Mouse (Mus musculus) limb, embryonic 14.5 days (tissue): ENCODE data around the gene Sfrp2. TPM values are rescaled to one million over a fixed set of nuclear protein-coding genes. Genes with fewer than 3 reads are reported as not detected.

Experiments
- ATAC-seq: fragments of 200-750 bp; cut with Nextera tagmentation; 2 replicates; pipeline ENCODE4 v1.8.0; 2017; ENCODE audit warnings: low read depth, moderate number of reproducible peaks, moderate TSS enrichment; ENCODE audit not compliant: low FRiP score
- DNase-seq: peaks from one replicate; pipeline ENCODE4 v3.0.0-alpha.2; 2015; ENCODE audit warnings: low spot score
- H3K27ac ChIP-seq: fragments of 300-500 bp; sonication (generic); replicated peaks from 2 replicates; pipeline ENCODE4 v1.5.1; 2014; ENCODE audit warnings: low read depth, mild to moderate bottlenecking, low read length, moderate library complexity, mixed read lengths
- H3K27me3 ChIP-seq: fragments of 300-500 bp; sonication (generic); 2 replicates; pipeline ENCODE4 v1.6.1; 2014; ENCODE audit warnings: low read length, mixed read lengths; ENCODE audit not compliant: control insufficient read depth, insufficient read depth
- H3K36me3 ChIP-seq: fragments of 300-500 bp; sonication (generic); 2 replicates; pipeline ENCODE4 v1.6.1; 2014; ENCODE audit warnings: mild to moderate bottlenecking, low read length, moderate library complexity, mixed read lengths; ENCODE audit not compliant: control insufficient read depth, insufficient read depth
- H3K4me1 ChIP-seq: fragments of 300-500 bp; sonication (generic); 2 replicates; pipeline ENCODE4 v1.6.1; 2014; ENCODE audit warnings: antibody characterized with exemption, low read length, mixed read lengths; ENCODE audit not compliant: control insufficient read depth, insufficient read depth
- H3K4me2 ChIP-seq: fragments of 300-500 bp; sonication (generic); replicated peaks from 2 replicates; pipeline ENCODE4 v1.6.1; 2014; ENCODE audit warnings: low read depth, mild to moderate bottlenecking, low read length, moderate library complexity; ENCODE audit not compliant: severe bottlenecking
- H3K4me3 ChIP-seq: fragments of 300-500 bp; sonication (generic); replicated peaks from 2 replicates; pipeline ENCODE4 v1.5.1; 2014; ENCODE audit warnings: low read length
- H3K9ac ChIP-seq: fragments of 300-500 bp; sonication (generic); 2 replicates; pipeline ENCODE4 v1.6.1; 2014; ENCODE audit warnings: mild to moderate bottlenecking, low read depth, low read length, moderate library complexity; ENCODE audit not compliant: severe bottlenecking
- H3K9me3 ChIP-seq: fragments of 300-500 bp; sonication (generic); 2 replicates; pipeline ENCODE4 v1.6.1; 2016; ENCODE audit warnings: low read length; ENCODE audit not compliant: control insufficient read depth
- POLR2A ChIP-seq: fragments of 200-500 bp; IDR thresholded peaks from 2 replicates; pipeline ENCODE4 v1.8.0; 2012; ENCODE audit warnings: inconsistent platforms, mild to moderate bottlenecking, moderate library complexity, borderline replicate concordance; ENCODE audit not compliant: insufficient read depth, insufficient read length; ENCODE audit errors: extremely low read depth
- WGBS: fragments of 180-500 bp; shearing (Covaris S2); extraction: QIAGEN DNeasy Blood & Tissue Kit; methylation state at CpG from one replicate; pipeline ENCODE4 v1.1.7; 2014; 5-methylcytosine and 5-hydroxymethylcytosine counted together
- polyA plus RNA-seq, 2 experiments: library from polyadenylated mRNA; depleted of rRNA in 1 of 2; stranded (reverse) in 1 of 2; unstranded in 1 of 2; fragments of >200 nt; fragmentation: Nextera tagmentation in 1 of 2; extraction: Ambion mirVana in 1 of 2; gene quantifications; 2 replicates each; pipeline versions ENCODE4 v1.2.1 to v1.2.3; 2012 to 2014

The Sfrp2 gene
- polyA plus RNA-seq, 2 experiments: 328 to 446 TPM

DNA sequence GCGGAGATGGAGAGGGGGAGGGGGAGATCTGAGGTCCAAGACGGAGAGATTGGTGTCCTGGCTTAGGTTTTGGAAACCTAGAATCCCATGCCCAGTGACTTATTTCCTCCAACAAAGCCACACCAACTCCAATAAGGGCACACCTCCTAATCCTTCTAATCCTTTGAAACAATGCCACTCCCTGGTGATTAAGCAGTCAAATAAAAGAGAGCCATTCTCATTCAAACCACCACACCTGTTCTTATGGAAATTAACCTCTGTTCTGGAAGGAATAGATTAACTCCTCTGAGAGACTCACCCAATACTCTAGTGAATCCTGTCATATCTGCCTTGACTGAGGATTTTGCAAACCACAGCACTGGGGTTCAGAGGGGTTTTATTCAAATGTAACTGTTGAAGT, 21.0 kb downstream of the Sfrp2 start:
- H3K27ac ChIP-seq: no peak overlapping the region
- peaks cover 22% of the 10 kb centered on the region for H3K4me1 ChIP-seq
- no peaks in the 10 kb centered on the region for H3K9me3 ChIP-seq
- H3K4me3 ChIP-seq: no peak overlapping the region
- WGBS: 89% methylated on average over 2 of the region's 2 CpGs
- H3K4me2 ChIP-seq: no peak overlapping the region
- H3K9ac ChIP-seq: no peak overlapping the region
- DNase-seq (no peak), ATAC-seq (no peak)
- no peak for TF ChIP-seq POLR2A
- H3K27me3 ChIP-seq: no peaks in the 10 kb centered on the region
- H3K36me3 ChIP-seq: no peaks in the 10 kb centered on the region

DNA sequence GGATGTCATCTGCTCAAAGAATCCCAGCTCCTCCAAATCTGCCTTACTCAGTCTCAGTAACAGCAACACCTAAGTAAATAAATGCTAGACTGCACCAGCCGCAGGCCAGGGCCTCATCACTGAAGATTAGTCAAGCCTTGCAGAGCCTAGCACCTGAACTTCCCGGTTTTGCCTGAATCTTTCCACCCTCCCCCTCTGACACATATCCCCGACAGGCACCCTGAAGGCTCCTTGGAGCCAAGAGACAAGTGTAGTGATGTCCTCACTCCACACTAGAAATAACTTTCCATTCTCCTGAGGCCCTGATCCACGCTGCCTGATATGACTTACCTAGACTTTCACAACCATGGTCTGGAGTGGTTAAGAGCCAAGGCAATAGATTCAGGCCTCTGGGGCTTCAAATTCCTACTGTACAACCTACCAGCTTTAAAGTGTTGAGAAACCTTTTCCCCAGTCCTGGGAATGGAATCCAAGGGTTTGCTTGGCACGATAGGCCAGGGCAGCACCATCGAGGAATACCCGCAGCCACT, 21.7 kb downstream of the Sfrp2 start:
- Histone ChIP-seq H3K4me1 (peaks cover 22% of the 10 kb centered on the region), H3K36me3 (no peaks in the 10 kb centered on the region), H3K9ac (no peak overlapping the region), H3K27me3 (no peaks in the 10 kb centered on the region), H3K4me2 (no peak overlapping the region; the same call in 1 of the 2 replicates), H3K9me3 (no peaks in the 10 kb centered on the region), H3K27ac (no peak overlapping the region), H3K4me3 (no peak overlapping the region)
- TF ChIP-seq POLR2A: no peak
- 89% methylated on average over 7 of the region's 7 CpGs for WGBS
- ATAC-seq (no peak), DNase-seq (no peak)

DNA sequence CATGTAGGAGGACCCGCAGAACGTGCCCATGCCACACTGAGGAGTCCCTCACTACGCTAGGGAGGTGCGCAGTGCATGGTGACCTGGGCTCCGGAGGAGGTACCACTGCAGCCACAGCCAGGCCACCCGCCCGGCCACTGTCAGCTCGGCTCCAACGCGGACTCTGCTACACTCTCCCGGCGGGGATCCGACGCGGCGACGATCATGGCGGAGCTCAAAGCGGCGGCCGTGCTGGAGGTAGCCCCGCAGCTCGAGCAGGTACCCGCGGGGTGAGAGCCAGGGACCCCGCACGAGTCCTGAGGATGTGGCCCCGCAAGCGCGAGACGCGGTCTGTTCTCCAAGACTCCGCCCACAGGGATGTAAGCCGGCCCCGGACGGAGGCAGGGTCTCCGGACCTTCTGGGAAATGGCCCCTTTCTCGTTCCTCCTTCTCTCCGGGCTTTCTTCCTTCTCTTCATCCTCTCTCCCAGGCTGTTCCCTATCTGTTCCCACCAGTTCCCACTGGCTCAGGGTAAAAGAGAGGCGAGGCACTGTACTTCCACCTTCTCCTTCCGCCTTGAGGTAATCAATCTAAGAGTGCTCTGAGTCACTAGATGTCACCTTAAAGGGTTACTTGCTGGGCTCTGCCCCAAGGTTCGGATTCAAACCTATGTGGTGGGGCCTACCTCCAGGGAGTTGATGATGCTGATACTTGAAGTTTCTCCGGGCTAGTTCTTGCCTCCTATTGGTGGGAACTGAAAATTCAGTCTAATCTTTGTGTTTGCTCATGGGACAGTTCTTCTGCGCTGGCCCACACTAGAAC, 23.7 kb downstream of the Sfrp2 start:
- Histone ChIP-seq H3K27ac (0 out of 2 replicates have a peak overlapping the region, but pooled peaks have one; percentile 1), H3K27me3 (no peaks in the 10 kb centered on the region), H3K9me3 (no peaks in the 10 kb centered on the region), H3K4me1 (peaks cover 7% of the 10 kb centered on the region), H3K4me2 (peak overlapping the region; percentile 90), H3K36me3 (no peaks in the 10 kb centered on the region), H3K9ac (peak overlapping the region; percentile 81), H3K4me3 (peak overlapping the region; percentile 72)
- DNase-seq: peak; percentile 63
- 2% methylated on average over 44 of the region's 44 CpGs for WGBS
- peak; percentile 72 for ATAC-seq
- no peak for TF ChIP-seq POLR2A

DNA sequence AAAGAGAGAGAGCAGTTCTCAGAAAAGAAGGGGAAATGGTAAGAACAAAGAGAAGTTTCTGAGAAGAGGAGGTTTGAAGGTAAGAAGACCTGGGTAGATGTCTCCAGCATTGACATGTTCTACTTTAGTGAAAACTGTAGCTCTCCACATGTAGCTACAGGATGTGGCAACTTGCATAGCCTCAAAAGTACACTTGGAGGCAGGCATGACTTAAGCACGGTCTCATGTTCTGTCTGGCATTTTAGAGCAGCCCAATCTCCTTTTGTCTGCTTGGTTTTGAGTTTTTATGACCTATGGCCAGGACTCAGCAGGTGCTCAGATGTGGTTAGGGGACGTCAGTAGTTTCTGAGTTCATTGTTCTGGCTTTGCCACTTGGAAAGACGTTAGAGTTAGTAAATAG, 25.3 kb downstream of the Sfrp2 start:
- Histone ChIP-seq H3K27me3 (no peaks in the 10 kb centered on the region), H3K27ac (no peak overlapping the region), H3K4me1 (peaks cover 6% of the 10 kb centered on the region; the same call in 1 of the 2 replicates), H3K9me3 (no peaks in the 10 kb centered on the region), H3K4me2 (no peak overlapping the region), H3K4me3 (no peak overlapping the region), H3K9ac (no peak overlapping the region), H3K36me3 (no peaks in the 10 kb centered on the region)
- WGBS: 51% methylated on average over 3 of the region's 3 CpGs
- no peak for ATAC-seq
- TF ChIP-seq POLR2A: no peak
- no peak for DNase-seq

DNA sequence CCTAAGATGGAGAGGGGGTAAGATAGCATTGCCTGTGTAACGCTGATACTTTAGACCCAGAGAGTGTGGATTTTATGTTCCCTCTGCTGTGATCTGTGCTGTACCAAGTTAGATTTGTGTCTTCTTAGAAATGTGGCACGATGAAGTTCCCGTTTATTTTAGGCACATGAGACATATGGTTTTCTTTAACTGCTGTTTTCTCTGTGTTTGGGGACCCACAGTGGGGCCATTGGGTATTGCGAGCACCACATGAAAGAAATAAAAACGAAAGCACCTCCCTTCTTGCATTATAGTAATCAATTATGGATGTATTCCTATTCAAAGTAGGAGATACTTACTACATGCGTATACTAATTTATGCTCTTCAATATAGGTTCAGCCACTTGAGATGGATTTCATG, 31.0 kb downstream of the Sfrp2 start:
- TF ChIP-seq POLR2A: no peak
- Histone ChIP-seq H3K9me3 (no peaks in the 10 kb centered on the region), H3K4me3 (no peak overlapping the region), H3K27ac (no peak overlapping the region), H3K36me3 (no peaks in the 10 kb centered on the region), H3K4me1 (no peaks in the 10 kb centered on the region), H3K9ac (no peak overlapping the region), H3K4me2 (no peak overlapping the region), H3K27me3 (no peaks in the 10 kb centered on the region)
- WGBS: 38% methylated on average over 6 of the region's 6 CpGs
- no peak for ATAC-seq
- no peak for DNase-seq
